Mouse (Mus musculus): ENCODE measurements around the gene Gm11213. TPM values are rescaled to one million over a fixed set of nuclear protein-coding genes. Genes with fewer than 3 reads are reported as not detected.

Gm11213 gene
- polyA plus RNA-seq, 1 experiment from 2014 or later: not detected

GRCm38 (mm10) chr4:63590538-63590937, 14.5 kb downstream of the Gm11213 start:
- H3K4me1 ChIP-seq (ENCODE audit: insufficient read depth): peaks cover 10% of the 10 kb centered on the region; the same call in 1 of the 2 replicates
- no peak for ATAC-seq
- TF ChIP-seq EP300 (IDR thresholded peaks at IDR 0.05; ENCODE audit: low read depth) (no peak), CTCF (IDR thresholded peaks at IDR 0.05; ENCODE audit: low read depth) (no peak)
- no peaks in the 10 kb centered on the region for H3K9me3 ChIP-seq (ENCODE audit: low read length)
- no peaks in the 10 kb centered on the region for H3K36me3 ChIP-seq (replicated peaks; ENCODE audit: insufficient read depth, low read length)
- no peak overlapping the region for H3K4me3 ChIP-seq (ENCODE audit: low read depth, low read length)
- no peak overlapping the region for H3K4me2 ChIP-seq (ENCODE audit: low read depth, low read length)
- no peak overlapping the region for H3K27ac ChIP-seq (ENCODE audit: low read depth)
- H3K9ac ChIP-seq (replicated peaks): no peak overlapping the region
- DNase-seq: no peak
- H3K27me3 ChIP-seq (ENCODE audit: insufficient read depth, low read length): no peaks in the 10 kb centered on the region
- WGBS (ENCODE audit: insufficient replicate concordance): 43% methylated on average over 4 of the region's 4 CpGs

GRCm38 (mm10) chr4:63589987-63590386, 15.1 kb downstream of the Gm11213 start:
- Histone ChIP-seq H3K27ac (ENCODE audit: low read depth) (no peak overlapping the region), H3K36me3 (replicated peaks; ENCODE audit: insufficient read depth, low read length) (no peaks in the 10 kb centered on the region), H3K9me3 (ENCODE audit: low read length) (no peaks in the 10 kb centered on the region), H3K4me3 (ENCODE audit: low read depth, low read length) (no peak overlapping the region), H3K9ac (replicated peaks) (no peak overlapping the region), H3K4me2 (ENCODE audit: low read depth, low read length) (no peak overlapping the region), H3K27me3 (ENCODE audit: insufficient read depth, low read length) (no peaks in the 10 kb centered on the region), H3K4me1 (ENCODE audit: insufficient read depth) (peaks cover 6% of the 10 kb centered on the region; the same call in 1 of the 2 replicates)
- TF ChIP-seq EP300 (IDR thresholded peaks at IDR 0.05; ENCODE audit: low read depth) (no peak), CTCF (IDR thresholded peaks at IDR 0.05; ENCODE audit: low read depth) (no peak)
- 53% methylated on average over 7 of the region's 7 CpGs for WGBS (ENCODE audit: insufficient replicate concordance)
- no peak for ATAC-seq
- DNase-seq: no peak

- Histone ChIP-seq H3K4me2 (ENCODE audit: low read depth, low read length) (no peak overlapping the region), H3K27me3 (ENCODE audit: insufficient read depth, low read length) (no peaks in the 10 kb centered on the region), H3K4me3 (ENCODE audit: low read depth, low read length) (no peak overlapping the region), H3K36me3 (replicated peaks; ENCODE audit: insufficient read depth, low read length) (peaks cover 7% of the 10 kb centered on the region), H3K9me3 (ENCODE audit: low read length) (no peaks in the 10 kb centered on the region), H3K27ac (ENCODE audit: low read depth) (no peak overlapping the region), H3K9ac (replicated peaks) (no peak overlapping the region), H3K4me1 (ENCODE audit: insufficient read depth) (no peaks in the 10 kb centered on the region)
- 62% methylated on average over 2 of the region's 2 CpGs for WGBS (ENCODE audit: insufficient replicate concordance)
- ATAC-seq: peak; percentile 13; the same call in 1 of the 2 replicates
- no peak for TF ChIP-seq CTCF (IDR thresholded peaks at IDR 0.05; ENCODE audit: low read depth)
- no peak for TF ChIP-seq EP300 (IDR thresholded peaks at IDR 0.05; ENCODE audit: low read depth)
- DNase-seq: no peak
Observed at GRCm38 (mm10) chr4:63586240-63586639, 18.8 kb downstream of the Gm11213 start.

GRCm38 (mm10) chr4:63585216-63585615, 19.8 kb downstream of the Gm11213 start:
- no peak for TF ChIP-seq CTCF (IDR thresholded peaks at IDR 0.05; ENCODE audit: low read depth)
- no peak for TF ChIP-seq EP300 (IDR thresholded peaks at IDR 0.05; ENCODE audit: low read depth)
- H3K4me2 ChIP-seq (ENCODE audit: low read depth, low read length): no peak overlapping the region
- no peak overlapping the region for H3K27ac ChIP-seq (ENCODE audit: low read depth)
- H3K9me3 ChIP-seq (ENCODE audit: low read length): no peaks in the 10 kb centered on the region
- no peaks in the 10 kb centered on the region for H3K4me1 ChIP-seq (ENCODE audit: insufficient read depth)
- no peak overlapping the region for H3K9ac ChIP-seq (replicated peaks)
- H3K36me3 ChIP-seq (replicated peaks; ENCODE audit: insufficient read depth, low read length): peaks cover 9% of the 10 kb centered on the region
- ATAC-seq (no peak), DNase-seq (no peak)
- no peak overlapping the region for H3K4me3 ChIP-seq (ENCODE audit: low read depth, low read length)
- no peaks in the 10 kb centered on the region for H3K27me3 ChIP-seq (ENCODE audit: insufficient read depth, low read length)
- WGBS (ENCODE audit: insufficient replicate concordance): 86% methylated on average over 10 of the region's 10 CpGs

GRCm38 (mm10) chr4:63582580-63582979, 22.5 kb downstream of the Gm11213 start:
- Histone ChIP-seq H3K9me3 (ENCODE audit: low read length) (no peaks in the 10 kb centered on the region), H3K9ac (replicated peaks) (no peak overlapping the region), H3K27me3 (ENCODE audit: insufficient read depth, low read length) (no peaks in the 10 kb centered on the region), H3K36me3 (replicated peaks; ENCODE audit: insufficient read depth, low read length) (peaks cover 15% of the 10 kb centered on the region), H3K4me2 (ENCODE audit: low read depth, low read length) (no peak overlapping the region), H3K4me3 (ENCODE audit: low read depth, low read length) (no peak overlapping the region), H3K4me1 (ENCODE audit: insufficient read depth) (no peaks in the 10 kb centered on the region), H3K27ac (ENCODE audit: low read depth) (no peak overlapping the region)
- no peak for DNase-seq
- no peak for ATAC-seq
- 80% methylated on average over 5 of the region's 5 CpGs for WGBS (ENCODE audit: insufficient replicate concordance)
- TF ChIP-seq CTCF (IDR thresholded peaks at IDR 0.05; ENCODE audit: low read depth): no peak
- TF ChIP-seq EP300 (IDR thresholded peaks at IDR 0.05; ENCODE audit: low read depth): no peak

- ATAC-seq (no peak), DNase-seq (no peak)
- Histone ChIP-seq H3K27ac (ENCODE audit: low read depth) (no peak overlapping the region), H3K4me1 (ENCODE audit: insufficient read depth) (no peaks in the 10 kb centered on the region), H3K36me3 (replicated peaks; ENCODE audit: insufficient read depth, low read length) (peaks cover 15% of the 10 kb centered on the region), H3K27me3 (ENCODE audit: insufficient read depth, low read length) (no peaks in the 10 kb centered on the region), H3K4me3 (ENCODE audit: low read depth, low read length) (no peak overlapping the region), H3K9me3 (ENCODE audit: low read length) (no peaks in the 10 kb centered on the region), H3K9ac (replicated peaks) (no peak overlapping the region), H3K4me2 (ENCODE audit: low read depth, low read length) (no peak overlapping the region)
- WGBS (ENCODE audit: insufficient replicate concordance): 74% methylated on average over 6 of the region's 6 CpGs
- TF ChIP-seq EP300 (IDR thresholded peaks at IDR 0.05; ENCODE audit: low read depth): no peak
- TF ChIP-seq CTCF (IDR thresholded peaks at IDR 0.05; ENCODE audit: low read depth): no peak
Observed at GRCm38 (mm10) chr4:63580078-63580477, 25.0 kb downstream of the Gm11213 start.

GRCm38 (mm10) chr4:63579649-63580048, 25.4 kb downstream of the Gm11213 start:
- TF ChIP-seq CTCF (IDR thresholded peaks at IDR 0.05; ENCODE audit: low read depth) (no peak), EP300 (IDR thresholded peaks at IDR 0.05; ENCODE audit: low read depth) (no peak)
- 77% methylated on average over 14 of the region's 14 CpGs for WGBS (ENCODE audit: insufficient replicate concordance)

More at GRCm38 (mm10) chr4:63579649-63580048, 25.4 kb downstream of the Gm11213 start:
- H3K9ac ChIP-seq (replicated peaks): no peak overlapping the region
- H3K4me1 ChIP-seq (ENCODE audit: insufficient read depth): no peaks in the 10 kb centered on the region
- ATAC-seq (no peak), DNase-seq (no peak)
- H3K4me2 ChIP-seq (ENCODE audit: low read depth, low read length): no peak overlapping the region
- H3K27me3 ChIP-seq (ENCODE audit: insufficient read depth, low read length): no peaks in the 10 kb centered on the region
- H3K27ac ChIP-seq (ENCODE audit: low read depth): no peak overlapping the region
- H3K9me3 ChIP-seq (ENCODE audit: low read length): no peaks in the 10 kb centered on the region
- H3K4me3 ChIP-seq (ENCODE audit: low read depth, low read length): no peak overlapping the region
- H3K36me3 ChIP-seq (replicated peaks; ENCODE audit: insufficient read depth, low read length): peaks cover 15% of the 10 kb centered on the region
